Mouse (Mus musculus): ENCODE measurements at regions not wholly inside any gene's neighbourhood (a gene's known extent, or its start where the extent isn't known, plus 50 kb on each side); places are given as distances from the start of the nearest gene placed in this dataset.

- Histone ChIP-seq H3K4me1 (ENCODE audit: control insufficient read depth, insufficient read depth, low read length) (no peaks in the 10 kb centered on the region), H3K27ac (ENCODE audit: low read length) (no peak overlapping the region), H3K27me3 (ENCODE audit: control insufficient read depth, insufficient read depth, low read depth, low read length) (no peaks in the 10 kb centered on the region), H3K36me3 (ENCODE audit: control insufficient read depth, insufficient read depth, low read length) (no peaks in the 10 kb centered on the region), H3K4me3 (ENCODE audit: low read depth, low read length) (no peak overlapping the region), H3K4me2 (ENCODE audit: low read length) (no peak overlapping the region), H3K9me3 (replicated peaks; ENCODE audit: control insufficient read depth, low read length, poor library complexity, severe bottlenecking) (no peaks in the 10 kb centered on the region), H3K9ac (ENCODE audit: low read depth, low read length) (no peak overlapping the region)
- WGBS: 61% methylated on average over 2 of the region's 2 CpGs
- no peak for ATAC-seq
Measured at GRCm38 (mm10) chr5:29142957-29143356, 52.8 kb upstream of the Rnf32 start.

DNA sequence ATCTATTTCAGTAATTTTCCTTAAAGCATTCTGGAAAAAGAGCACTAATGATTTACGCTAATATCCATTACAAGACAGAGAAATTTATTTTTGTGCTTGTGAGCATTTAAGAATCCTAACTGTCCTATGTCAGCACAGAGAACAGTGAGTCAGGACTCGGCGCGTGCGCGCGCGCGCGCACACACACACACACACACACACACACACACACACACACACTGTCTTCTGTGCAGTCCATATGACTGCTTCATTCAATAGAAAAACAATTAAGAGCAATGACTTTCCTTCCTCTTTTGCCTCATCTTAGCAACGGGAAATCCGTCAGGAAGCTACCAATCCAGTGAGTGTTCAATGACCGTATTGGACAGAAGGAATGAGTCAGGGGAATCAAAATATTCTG is 53.3 kb upstream of the Rnf32 start:
- ATAC-seq: no peak
- H3K4me1 ChIP-seq (ENCODE audit: control insufficient read depth, insufficient read depth, low read length): no peaks in the 10 kb centered on the region
- H3K4me3 ChIP-seq (ENCODE audit: low read depth, low read length): no peak overlapping the region
- no peak overlapping the region for H3K4me2 ChIP-seq (ENCODE audit: low read length)
- WGBS: 91% methylated on average over 13 of the region's 13 CpGs
- no peak overlapping the region for H3K9ac ChIP-seq (ENCODE audit: low read depth, low read length)
- H3K27ac ChIP-seq (ENCODE audit: low read length): no peak overlapping the region
- H3K36me3 ChIP-seq (ENCODE audit: control insufficient read depth, insufficient read depth, low read length): no peaks in the 10 kb centered on the region
- H3K27me3 ChIP-seq (ENCODE audit: control insufficient read depth, insufficient read depth, low read depth, low read length): no peaks in the 10 kb centered on the region
- no peaks in the 10 kb centered on the region for H3K9me3 ChIP-seq (replicated peaks; ENCODE audit: control insufficient read depth, low read length, poor library complexity, severe bottlenecking)

GRCm38 (mm10) chr5:29137481-29137880 is 58.3 kb upstream of the Rnf32 start:
- Histone ChIP-seq H3K4me2 (ENCODE audit: low read length) (no peak overlapping the region), H3K27ac (ENCODE audit: low read length) (no peak overlapping the region), H3K9me3 (replicated peaks; ENCODE audit: control insufficient read depth, low read length, poor library complexity, severe bottlenecking) (no peaks in the 10 kb centered on the region), H3K4me3 (ENCODE audit: low read depth, low read length) (no peak overlapping the region), H3K9ac (ENCODE audit: low read depth, low read length) (no peak overlapping the region), H3K36me3 (ENCODE audit: control insufficient read depth, insufficient read depth, low read length) (no peaks in the 10 kb centered on the region), H3K27me3 (ENCODE audit: control insufficient read depth, insufficient read depth, low read depth, low read length) (no peaks in the 10 kb centered on the region), H3K4me1 (ENCODE audit: control insufficient read depth, insufficient read depth, low read length) (no peaks in the 10 kb centered on the region)
- ATAC-seq: no peak
- WGBS: 90% methylated on average over 5 of the region's 5 CpGs

DNA sequence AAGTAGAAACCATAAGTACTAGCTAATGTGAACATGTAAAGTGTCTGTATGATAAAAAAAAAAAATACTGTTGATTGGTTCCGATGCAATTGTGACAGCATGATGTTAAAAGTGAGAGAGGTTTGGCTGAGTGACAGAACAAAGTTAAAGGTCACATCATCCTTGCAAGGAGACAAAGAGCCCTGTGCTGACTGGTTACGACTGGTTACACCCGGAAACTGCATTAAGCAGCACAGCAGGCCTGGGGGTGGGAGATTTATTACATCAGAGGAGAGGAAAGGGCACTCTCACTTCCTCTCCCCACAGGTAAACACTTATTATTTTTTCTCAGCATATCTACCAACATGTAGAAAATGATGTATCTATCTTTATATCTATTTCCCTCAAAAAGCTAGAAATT is 63.5 kb upstream of the Rnf32 start:
- 15% methylated on average over 3 of the region's 3 CpGs for WGBS
- H3K36me3 ChIP-seq (ENCODE audit: control insufficient read depth, insufficient read depth, low read length): no peaks in the 10 kb centered on the region
- no peaks in the 10 kb centered on the region for H3K9me3 ChIP-seq (replicated peaks; ENCODE audit: control insufficient read depth, low read length, poor library complexity, severe bottlenecking)
- no peaks in the 10 kb centered on the region for H3K4me1 ChIP-seq (ENCODE audit: control insufficient read depth, insufficient read depth, low read length)
- no peak overlapping the region for H3K4me2 ChIP-seq (ENCODE audit: low read length)
- H3K27me3 ChIP-seq (ENCODE audit: control insufficient read depth, insufficient read depth, low read depth, low read length): no peaks in the 10 kb centered on the region
- ATAC-seq: no peak
- H3K27ac ChIP-seq (ENCODE audit: low read length): no peak overlapping the region
- H3K9ac ChIP-seq (ENCODE audit: low read depth, low read length): no peak overlapping the region
- H3K4me3 ChIP-seq (ENCODE audit: low read depth, low read length): no peak overlapping the region

GRCm38 (mm10) chr5:29131762-29132161 is 64.0 kb upstream of the Rnf32 start:
- no peak for ATAC-seq
- Histone ChIP-seq H3K27ac (ENCODE audit: low read length) (no peak overlapping the region), H3K36me3 (ENCODE audit: control insufficient read depth, insufficient read depth, low read length) (no peaks in the 10 kb centered on the region), H3K4me3 (ENCODE audit: low read depth, low read length) (no peak overlapping the region), H3K27me3 (ENCODE audit: control insufficient read depth, insufficient read depth, low read depth, low read length) (no peaks in the 10 kb centered on the region), H3K4me2 (ENCODE audit: low read length) (no peak overlapping the region), H3K9ac (ENCODE audit: low read depth, low read length) (no peak overlapping the region), H3K4me1 (ENCODE audit: control insufficient read depth, insufficient read depth, low read length) (no peaks in the 10 kb centered on the region), H3K9me3 (replicated peaks; ENCODE audit: control insufficient read depth, low read length, poor library complexity, severe bottlenecking) (no peaks in the 10 kb centered on the region)
- WGBS: 22% methylated on average over 2 of the region's 2 CpGs

- H3K9ac ChIP-seq (ENCODE audit: low read depth, low read length): no peak overlapping the region
- no peak for ATAC-seq
- H3K4me1 ChIP-seq (ENCODE audit: control insufficient read depth, insufficient read depth, low read length): no peaks in the 10 kb centered on the region
- no peaks in the 10 kb centered on the region for H3K27me3 ChIP-seq (ENCODE audit: control insufficient read depth, insufficient read depth, low read depth, low read length)
- H3K36me3 ChIP-seq (ENCODE audit: control insufficient read depth, insufficient read depth, low read length): no peaks in the 10 kb centered on the region
- WGBS: 92% methylated on average over 3 of the region's 3 CpGs
- H3K4me3 ChIP-seq (ENCODE audit: low read depth, low read length): no peak overlapping the region
- H3K4me2 ChIP-seq (ENCODE audit: low read length): no peak overlapping the region
- no peak overlapping the region for H3K27ac ChIP-seq (ENCODE audit: low read length)
- H3K9me3 ChIP-seq (replicated peaks; ENCODE audit: control insufficient read depth, low read length, poor library complexity, severe bottlenecking): no peaks in the 10 kb centered on the region
Measured at GRCm38 (mm10) chr5:29129724-29130123, 66.1 kb upstream of the Rnf32 start.

DNA sequence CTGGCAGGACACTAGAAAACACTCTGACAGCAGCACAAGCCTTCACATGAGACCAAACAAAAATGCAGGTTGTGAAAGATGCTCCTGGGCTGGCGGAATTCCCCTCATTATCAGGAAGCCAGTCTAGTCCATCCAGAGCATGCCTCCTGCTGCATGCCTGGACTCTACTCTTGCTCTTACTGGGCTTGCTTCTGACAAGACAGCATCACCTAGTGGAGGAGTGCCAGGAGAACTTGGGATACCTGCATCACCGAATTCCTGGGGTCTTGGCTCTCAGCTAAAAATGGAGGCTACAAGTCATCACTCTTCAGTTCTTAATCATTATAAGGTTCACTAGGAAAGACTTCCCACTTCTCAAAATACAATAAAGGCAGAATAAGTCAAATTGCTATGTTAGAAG is 78.8 kb upstream of the Rnf32 start:
- H3K27ac ChIP-seq (ENCODE audit: low read length): no peak overlapping the region
- H3K4me2 ChIP-seq (ENCODE audit: low read length): no peak overlapping the region
- WGBS: 71% methylated on average over 2 of the region's 2 CpGs
- no peaks in the 10 kb centered on the region for H3K9me3 ChIP-seq (replicated peaks; ENCODE audit: control insufficient read depth, low read length, poor library complexity, severe bottlenecking)
- no peaks in the 10 kb centered on the region for H3K27me3 ChIP-seq (ENCODE audit: control insufficient read depth, insufficient read depth, low read depth, low read length)
- no peaks in the 10 kb centered on the region for H3K36me3 ChIP-seq (ENCODE audit: control insufficient read depth, insufficient read depth, low read length)
- H3K4me1 ChIP-seq (ENCODE audit: control insufficient read depth, insufficient read depth, low read length): no peaks in the 10 kb centered on the region
- no peak overlapping the region for H3K9ac ChIP-seq (ENCODE audit: low read depth, low read length)
- ATAC-seq: no peak
- no peak overlapping the region for H3K4me3 ChIP-seq (ENCODE audit: low read depth, low read length)

DNA sequence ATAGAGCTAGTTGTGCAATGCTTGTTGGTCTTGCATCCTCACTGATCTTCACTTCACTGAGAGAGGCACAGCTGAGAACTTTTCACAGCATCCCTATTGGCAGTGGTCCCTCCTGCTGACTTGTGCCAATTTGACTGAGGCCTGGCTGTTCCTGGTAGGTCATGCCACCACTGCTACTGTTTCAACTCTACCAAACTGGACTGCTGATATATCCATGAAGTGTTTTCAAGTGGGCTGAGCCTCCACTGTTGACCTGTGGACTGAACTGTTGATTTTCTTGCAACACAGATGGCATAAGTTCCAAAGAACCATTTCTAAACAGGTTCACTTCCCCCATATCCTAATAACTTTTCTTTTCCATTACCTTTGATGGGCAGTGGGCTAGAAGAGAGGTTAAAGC is 83.3 kb upstream of the Rnf32 start:
- Histone ChIP-seq H3K9ac (ENCODE audit: low read depth, low read length) (no peak overlapping the region), H3K4me1 (ENCODE audit: control insufficient read depth, insufficient read depth, low read length) (no peaks in the 10 kb centered on the region), H3K9me3 (replicated peaks; ENCODE audit: control insufficient read depth, low read length, poor library complexity, severe bottlenecking) (no peaks in the 10 kb centered on the region), H3K27me3 (ENCODE audit: control insufficient read depth, insufficient read depth, low read depth, low read length) (no peaks in the 10 kb centered on the region), H3K27ac (ENCODE audit: low read length) (no peak overlapping the region), H3K4me3 (ENCODE audit: low read depth, low read length) (no peak overlapping the region), H3K36me3 (ENCODE audit: control insufficient read depth, insufficient read depth, low read length) (no peaks in the 10 kb centered on the region), H3K4me2 (ENCODE audit: low read length) (no peak overlapping the region)
- no peak for ATAC-seq

DNA sequence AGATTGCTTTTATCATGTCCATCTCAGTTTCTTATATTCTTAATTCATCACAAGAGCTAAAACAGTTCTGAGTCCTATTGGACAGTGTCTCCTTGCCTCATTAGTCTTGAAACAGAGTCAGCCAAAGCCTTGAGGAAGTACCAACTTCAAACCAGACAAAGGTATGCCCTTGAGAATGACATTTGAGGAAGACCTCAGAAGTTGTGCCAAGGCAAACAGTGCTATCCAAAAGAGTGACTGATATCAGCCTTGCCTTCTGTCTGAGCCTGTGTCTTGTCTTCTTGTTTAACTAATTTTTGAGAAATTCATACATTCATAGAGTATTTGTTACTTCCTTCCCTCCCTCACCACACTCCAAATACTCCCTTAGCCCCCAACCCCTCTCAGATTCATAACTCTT is 88.5 kb upstream of the Rnf32 start:
- H3K27ac ChIP-seq (ENCODE audit: low read length): no peak overlapping the region

DNA sequence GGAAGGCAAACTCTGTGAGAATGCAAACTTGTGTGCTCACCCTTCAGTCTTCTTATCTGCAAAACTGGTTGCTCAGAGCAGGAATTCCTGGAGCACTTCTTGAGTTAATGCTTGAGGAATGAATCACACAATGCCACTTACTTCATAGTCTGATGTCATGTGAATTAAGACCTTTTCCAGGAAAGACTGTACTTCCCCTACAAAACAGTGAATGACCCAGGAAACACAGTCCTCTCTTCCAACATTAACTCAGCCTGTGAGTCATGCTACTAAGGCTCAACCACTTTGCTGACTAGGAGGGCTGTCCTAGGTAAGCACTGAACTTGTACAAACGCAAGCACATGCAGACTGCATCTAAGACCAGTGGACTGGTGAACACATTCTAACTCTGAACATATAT is 112.5 kb upstream of the Rnf32 start:
- Histone ChIP-seq H3K9me3 (replicated peaks; ENCODE audit: control insufficient read depth, low read length, poor library complexity, severe bottlenecking) (no peaks in the 10 kb centered on the region), H3K4me2 (ENCODE audit: low read length) (no peak overlapping the region), H3K9ac (ENCODE audit: low read depth, low read length) (no peak overlapping the region), H3K27ac (ENCODE audit: low read length) (no peak overlapping the region), H3K36me3 (ENCODE audit: control insufficient read depth, insufficient read depth, low read length) (no peaks in the 10 kb centered on the region), H3K4me1 (ENCODE audit: control insufficient read depth, insufficient read depth, low read length) (no peaks in the 10 kb centered on the region), H3K4me3 (ENCODE audit: low read depth, low read length) (no peak overlapping the region), H3K27me3 (ENCODE audit: control insufficient read depth, insufficient read depth, low read depth, low read length) (no peaks in the 10 kb centered on the region)
- no peak for ATAC-seq
- WGBS: 92% methylated on average over 1 of the region's 1 CpGs

More for the DNA sequence above, 88.5 kb upstream of the Rnf32 start:
- H3K4me3 ChIP-seq (ENCODE audit: low read depth, low read length): no peak overlapping the region
- H3K36me3 ChIP-seq (ENCODE audit: control insufficient read depth, insufficient read depth, low read length): no peaks in the 10 kb centered on the region
- no peaks in the 10 kb centered on the region for H3K4me1 ChIP-seq (ENCODE audit: control insufficient read depth, insufficient read depth, low read length)
- H3K9ac ChIP-seq (ENCODE audit: low read depth, low read length): no peak overlapping the region
- H3K27me3 ChIP-seq (ENCODE audit: control insufficient read depth, insufficient read depth, low read depth, low read length): no peaks in the 10 kb centered on the region
- H3K4me2 ChIP-seq (ENCODE audit: low read length): no peak overlapping the region
- H3K9me3 ChIP-seq (replicated peaks; ENCODE audit: control insufficient read depth, low read length, poor library complexity, severe bottlenecking): no peaks in the 10 kb centered on the region
- ATAC-seq: no peak

Data from midbrain, embryonic 16.5 days (tissue).